Mouse (Mus musculus): ENCODE results near the gene Cfap69. TPM values are rescaled to one million over a fixed set of nuclear protein-coding genes. Genes with fewer than 3 reads are reported as not detected.

Cfap69 gene
- polyA plus RNA-seq, 1 experiment from 2014 or later: 3.4 TPM

Other genes starting within 250 kb of the Cfap69 start
- 27.4 and 28.3 TPM in 2 replicates for gene Cdk14, start 243.9 kb downstream of the Cfap69 start, polyA plus RNA-seq (2014; fragmentation: Nextera tagmentation; extraction: Ambion mirVana)
- not detected in 2 replicates for gene 1700015F17Rik, start 185.1 kb downstream of the Cfap69 start, polyA plus RNA-seq (2014; fragmentation: Nextera tagmentation; extraction: Ambion mirVana)
- gene Cldn12, start 149.3 kb downstream of the Cfap69 start, polyA plus RNA-seq (2014; fragmentation: Nextera tagmentation; extraction: Ambion mirVana): 21.4 and 24.6 TPM in 2 replicates
- gene Gtpbp10, start 104.7 kb downstream of the Cfap69 start, polyA plus RNA-seq (2014; fragmentation: Nextera tagmentation; extraction: Ambion mirVana): 27.6 and 30.6 TPM in 2 replicates
- gene Gm8773, start 90.4 kb downstream of the Cfap69 start, polyA plus RNA-seq (2014; fragmentation: Nextera tagmentation; extraction: Ambion mirVana): 1.6 and 2.1 TPM in 2 replicates
- gene Steap2, start 30.3 kb upstream of the Cfap69 start, polyA plus RNA-seq (2014; fragmentation: Nextera tagmentation; extraction: Ambion mirVana): 10.0 and 10.6 TPM in 2 replicates
- 12.0 and 14.4 TPM in 2 replicates for gene Steap1, start 85.1 kb upstream of the Cfap69 start, polyA plus RNA-seq (2014; fragmentation: Nextera tagmentation; extraction: Ambion mirVana)

Data from stomach, embryonic 14.5 days (tissue).